Mouse (Mus musculus): ENCODE measurements around the gene Zmynd15.

DNA sequence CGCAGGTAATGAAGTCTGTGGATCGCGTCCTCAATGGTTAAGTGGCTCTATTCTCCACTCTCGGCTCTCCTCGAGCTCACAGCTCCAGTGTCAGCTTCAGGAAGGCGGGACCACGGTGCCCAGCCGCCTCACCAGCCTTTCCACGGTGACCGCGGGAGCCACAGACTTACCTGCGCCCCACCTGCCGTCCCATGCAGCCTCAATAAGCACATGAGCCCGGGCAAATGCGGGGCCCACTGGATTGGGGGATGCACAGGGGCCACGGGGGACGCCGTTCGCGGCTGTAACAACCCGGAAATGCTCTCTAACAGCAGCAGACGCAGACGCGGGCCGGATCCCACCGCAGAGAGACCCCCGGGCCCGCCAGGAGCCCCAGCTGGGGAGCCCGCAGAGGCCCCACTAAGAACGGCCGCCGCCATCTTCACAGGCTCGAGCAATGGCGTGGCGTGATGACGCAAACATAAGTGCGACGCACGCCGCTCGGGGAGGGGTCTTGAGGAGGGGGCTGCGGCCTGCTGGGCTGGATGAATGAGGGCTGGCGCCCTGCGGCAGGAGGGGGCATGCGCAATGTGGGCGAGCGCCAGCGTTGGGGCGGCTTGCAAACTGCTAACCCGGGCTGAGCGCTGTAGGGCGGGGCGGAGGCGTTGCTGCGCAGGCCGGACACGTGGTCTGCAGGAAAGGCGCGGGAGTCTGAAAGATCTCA, 49.5 kb upstream of the Zmynd15 start, which contains the start of gene Pelp1:
- peak; percentile 17; the same call in 1 of the 2 replicates for TF ChIP-seq CTCF (IDR thresholded peaks at IDR 0.05; ENCODE audit: control insufficient read depth, insufficient read depth, low read length)
- TF ChIP-seq POLR2A (IDR thresholded peaks at IDR 0.05; ENCODE audit: borderline replicate concordance, control insufficient read depth, low read depth, low read length): peak; percentile 50; the same call in 1 of the 2 replicates
